Mouse (Mus musculus) gastrocnemius, postnatal 10 days (tissue): Measurements from ENCODE around the gene Trim29. TPM values are rescaled to one million over a fixed set of nuclear protein-coding genes. Genes with fewer than 3 reads are reported as not detected.

ENCODE experiments used
- DNase-seq: peaks from one replicate; pipeline ENCODE4 v3.0.0; 2021; ENCODE audit warnings: mixed read lengths
- total RNA-seq, 2 experiments: library from RNA; stranded (reverse); gene quantifications; 2 replicates each; pipeline ENCODE4 v1.2.3; 2021

Trim29 gene
- total RNA-seq, 2 experiments from 2014 or later, result 0.12 to 0.16 TPM

DNA sequence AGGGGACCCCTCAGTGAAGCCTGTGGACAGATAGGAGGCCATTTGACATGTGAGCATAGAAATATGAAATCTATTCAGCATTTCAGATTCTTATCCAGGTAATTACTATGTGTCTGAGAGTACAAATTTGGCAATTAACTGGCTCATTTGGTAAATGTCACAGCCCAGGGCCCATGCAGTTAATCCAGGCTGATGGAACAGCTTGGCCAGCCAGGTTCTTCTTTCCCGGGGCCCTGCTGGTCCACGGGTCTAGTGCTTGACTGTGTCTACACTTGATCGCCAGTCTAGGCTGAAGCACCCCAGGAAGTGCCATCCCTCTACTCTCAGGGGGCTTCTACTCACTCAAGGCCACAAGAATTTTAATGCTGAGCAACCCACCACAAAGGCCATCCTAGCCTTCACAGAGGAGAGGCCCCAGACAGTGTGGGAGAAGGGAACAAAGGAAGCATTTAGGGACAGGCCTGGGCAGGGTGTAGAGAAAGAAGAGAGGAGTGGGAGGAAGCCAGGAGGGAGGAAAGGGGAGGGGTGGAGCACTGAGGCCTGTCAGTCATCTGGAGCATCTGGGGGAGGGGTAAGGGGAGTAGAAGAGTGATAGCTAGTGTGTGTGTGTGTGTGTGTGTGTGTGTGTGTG is 4.8 kb downstream of the Trim29 start:
- DNase-seq, result no peak

DNA sequence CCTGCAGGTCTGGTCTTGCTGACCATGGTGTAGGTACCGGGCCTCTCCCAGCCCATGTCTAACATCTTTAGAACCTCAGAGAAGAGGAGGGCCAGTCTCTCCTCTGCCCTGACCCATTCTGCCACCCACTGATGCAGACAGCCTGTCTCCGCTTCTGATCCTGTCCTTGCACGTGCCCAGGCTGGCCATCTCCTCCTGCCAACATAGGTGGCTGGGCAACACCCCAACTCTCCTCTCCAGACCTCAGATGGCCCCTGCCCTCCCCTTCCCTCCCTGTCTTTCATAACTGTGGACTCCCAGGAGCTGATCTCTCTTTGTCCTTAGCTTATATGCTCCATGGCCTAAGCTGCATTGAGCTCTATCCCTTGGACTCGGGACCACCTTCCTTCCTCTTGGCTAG is 5.8 kb downstream of the Trim29 start:
- DNase-seq, result no peak

DNA sequence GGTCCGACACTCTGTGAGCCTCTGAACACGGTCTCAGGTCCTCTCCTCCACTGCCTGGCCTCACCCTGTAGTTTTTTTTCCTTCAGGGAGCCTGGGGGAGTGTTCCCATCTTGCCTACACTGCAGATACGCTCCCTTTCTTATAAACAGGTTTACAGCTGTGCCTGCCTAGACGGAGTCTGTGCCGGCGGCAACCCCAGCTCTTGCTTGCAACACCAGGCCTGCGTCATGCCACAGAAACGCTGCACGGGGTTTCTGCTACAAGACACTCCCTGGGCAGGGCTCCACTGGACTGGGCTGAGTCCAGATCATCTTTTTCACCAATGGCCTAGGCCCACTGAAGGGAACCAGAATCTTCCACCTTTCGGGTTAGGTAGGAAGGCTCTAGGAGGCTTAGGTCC is 8.0 kb downstream of the Trim29 start:
- DNase-seq, result no peak

DNA sequence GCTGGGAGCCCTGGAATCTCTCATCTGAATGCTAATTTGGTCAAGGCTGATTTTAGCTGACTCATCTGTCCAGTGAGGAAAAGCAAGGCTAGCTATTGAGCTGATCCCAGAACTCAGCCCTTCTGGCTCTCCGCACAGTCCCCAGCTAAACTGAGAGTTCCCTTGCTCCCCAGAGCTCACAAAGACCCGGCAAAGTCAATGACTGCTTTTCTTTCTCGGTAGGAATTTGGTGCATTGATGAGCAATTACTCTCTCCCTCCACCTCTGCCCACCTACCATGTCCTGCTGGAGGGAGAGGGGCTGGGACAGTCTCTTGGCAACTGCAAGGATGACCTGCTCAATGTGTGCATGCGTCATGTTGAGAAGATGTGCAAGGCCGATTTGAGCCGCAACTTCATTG is 11.3 kb downstream of the Trim29 start:
- DNase-seq, result no peak

DNA sequence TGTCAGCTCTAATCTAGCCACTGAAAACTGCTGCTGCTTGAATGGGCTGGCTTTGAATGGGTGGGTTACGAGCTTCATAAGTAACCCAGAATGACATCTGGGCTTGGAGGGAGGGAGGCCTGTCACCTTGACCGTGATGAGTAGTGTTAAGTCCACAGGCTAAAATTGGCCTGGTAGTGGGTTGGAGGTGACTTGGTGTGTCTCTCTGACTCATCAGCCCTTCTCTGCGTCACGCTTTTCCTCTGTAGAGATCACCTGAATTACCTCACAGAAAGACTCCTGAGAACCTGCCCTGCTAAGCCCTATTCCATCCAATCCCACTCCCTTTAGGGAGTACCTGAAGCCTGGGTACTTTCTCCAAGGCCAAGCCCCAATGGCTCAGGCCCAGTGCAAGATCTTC is 12.0 kb downstream of the Trim29 start:
- DNase-seq, result no peak

DNA sequence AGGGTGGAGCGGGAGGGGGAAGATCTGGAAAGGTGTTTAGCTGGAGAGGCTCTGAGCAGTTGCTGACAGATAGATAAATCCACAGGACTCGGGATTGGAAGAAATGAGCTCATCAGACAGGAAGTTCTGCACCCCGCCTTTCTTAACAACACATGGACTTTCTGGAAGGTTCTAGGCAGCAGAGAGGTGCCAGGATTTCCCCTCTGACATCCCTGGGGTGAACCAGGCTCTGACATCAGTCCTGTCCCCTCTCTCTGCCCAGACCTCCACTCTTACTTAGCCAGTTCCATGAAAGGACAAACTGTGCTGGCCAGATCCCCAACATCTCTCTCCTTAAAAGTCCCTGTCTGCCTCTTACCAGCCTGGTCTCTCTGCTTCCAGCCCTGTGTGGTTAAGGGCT is 14.8 kb downstream of the Trim29 start:
- no peak for DNase-seq

DNA sequence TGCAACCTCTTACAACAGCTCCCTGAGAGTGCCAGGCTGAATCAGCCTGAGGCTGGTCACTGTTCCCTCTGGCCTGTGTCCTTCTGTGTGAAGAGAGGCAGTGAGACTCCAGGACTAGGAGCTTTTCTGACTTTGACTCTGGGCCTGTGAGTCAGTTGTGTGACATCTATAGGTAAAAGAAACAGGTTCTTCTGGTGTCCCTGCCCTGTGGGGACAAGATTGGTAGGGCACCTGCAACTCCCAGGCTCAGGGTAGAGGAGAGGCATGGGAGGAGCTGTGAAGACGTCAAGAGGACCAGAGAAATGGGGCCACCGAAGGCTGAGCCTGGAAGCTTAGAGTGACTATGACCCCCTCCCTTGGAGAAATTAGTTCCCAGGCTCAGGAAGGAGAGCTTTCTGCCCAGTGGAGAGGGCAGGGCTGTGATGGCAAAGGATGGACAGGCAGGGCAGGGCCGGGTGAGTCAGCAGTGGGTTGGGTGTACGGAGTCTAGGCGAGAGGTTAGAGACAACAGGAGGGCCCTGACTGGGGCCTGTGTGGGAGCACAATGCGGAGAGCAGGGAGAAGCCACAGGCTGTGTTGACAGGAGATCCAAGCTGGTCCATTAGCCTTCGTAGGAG is 15.5 kb downstream of the Trim29 start:
- DNase-seq, result no peak

DNA sequence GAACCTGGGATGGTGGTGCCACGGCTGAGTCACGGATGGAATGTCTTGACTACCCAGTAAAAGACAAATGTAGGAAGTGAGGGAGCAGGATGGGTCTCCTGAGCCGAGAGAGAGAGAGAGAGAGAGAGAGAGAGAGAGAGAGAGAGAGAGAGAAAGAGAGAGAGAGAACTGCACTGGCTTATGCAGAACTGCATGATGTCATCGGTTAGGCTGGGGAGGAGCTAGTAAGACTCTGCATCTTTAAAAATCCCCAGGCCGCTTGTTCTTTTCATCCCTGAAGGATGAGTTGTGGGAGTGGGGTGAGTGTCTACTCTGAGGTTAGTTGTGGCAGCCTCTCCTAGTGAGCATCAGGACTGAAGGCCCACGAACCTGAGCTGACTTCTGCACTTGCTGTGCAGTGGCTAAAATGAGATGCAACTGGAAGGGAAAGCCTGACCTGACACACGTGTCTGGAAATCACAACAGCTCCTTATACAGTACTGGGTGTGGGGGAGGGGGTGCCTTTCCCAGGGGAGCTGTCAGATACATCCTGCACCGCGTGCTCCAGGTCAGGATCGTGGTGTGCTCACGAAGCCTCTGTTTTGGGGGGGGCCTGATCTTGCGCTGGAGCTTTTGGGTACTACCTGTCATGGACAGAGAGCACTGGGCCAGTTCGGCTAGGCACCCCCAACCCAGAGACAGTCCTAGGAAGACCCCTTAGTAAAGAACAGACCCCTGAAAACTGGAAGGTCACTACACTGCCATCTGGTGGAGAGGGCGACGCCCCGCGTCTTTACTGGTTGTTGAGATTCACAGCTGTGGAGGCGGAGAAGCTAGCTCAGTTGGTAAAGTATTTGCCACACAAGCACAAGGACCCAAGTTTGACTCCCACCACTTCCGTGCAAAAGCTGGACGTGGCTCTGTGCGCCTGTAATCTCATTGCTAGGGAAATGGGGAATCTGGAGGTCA is 16.8 kb downstream of the Trim29 start:
- no peak for DNase-seq

DNA sequence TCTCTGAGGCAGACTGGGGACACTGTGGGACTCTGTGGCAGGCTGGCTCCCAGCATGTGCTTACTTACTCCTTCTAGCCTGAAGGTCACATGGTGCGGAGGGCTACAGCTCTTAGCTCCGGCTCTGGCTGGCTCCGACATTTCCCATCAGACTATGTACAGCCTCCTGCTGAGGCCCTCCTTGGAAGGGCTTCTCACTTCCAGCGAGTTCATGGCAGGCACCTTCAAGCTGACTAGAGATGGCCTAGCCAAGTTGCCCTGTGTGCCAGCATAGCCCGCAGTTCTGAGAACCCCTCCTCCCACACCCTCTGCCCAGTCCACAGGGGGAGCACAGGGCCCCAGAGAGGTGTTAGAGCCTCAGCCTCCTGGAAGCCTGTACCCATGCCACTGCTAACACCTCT is 19.8 kb downstream of the Trim29 start:
- no peak for DNase-seq

DNA sequence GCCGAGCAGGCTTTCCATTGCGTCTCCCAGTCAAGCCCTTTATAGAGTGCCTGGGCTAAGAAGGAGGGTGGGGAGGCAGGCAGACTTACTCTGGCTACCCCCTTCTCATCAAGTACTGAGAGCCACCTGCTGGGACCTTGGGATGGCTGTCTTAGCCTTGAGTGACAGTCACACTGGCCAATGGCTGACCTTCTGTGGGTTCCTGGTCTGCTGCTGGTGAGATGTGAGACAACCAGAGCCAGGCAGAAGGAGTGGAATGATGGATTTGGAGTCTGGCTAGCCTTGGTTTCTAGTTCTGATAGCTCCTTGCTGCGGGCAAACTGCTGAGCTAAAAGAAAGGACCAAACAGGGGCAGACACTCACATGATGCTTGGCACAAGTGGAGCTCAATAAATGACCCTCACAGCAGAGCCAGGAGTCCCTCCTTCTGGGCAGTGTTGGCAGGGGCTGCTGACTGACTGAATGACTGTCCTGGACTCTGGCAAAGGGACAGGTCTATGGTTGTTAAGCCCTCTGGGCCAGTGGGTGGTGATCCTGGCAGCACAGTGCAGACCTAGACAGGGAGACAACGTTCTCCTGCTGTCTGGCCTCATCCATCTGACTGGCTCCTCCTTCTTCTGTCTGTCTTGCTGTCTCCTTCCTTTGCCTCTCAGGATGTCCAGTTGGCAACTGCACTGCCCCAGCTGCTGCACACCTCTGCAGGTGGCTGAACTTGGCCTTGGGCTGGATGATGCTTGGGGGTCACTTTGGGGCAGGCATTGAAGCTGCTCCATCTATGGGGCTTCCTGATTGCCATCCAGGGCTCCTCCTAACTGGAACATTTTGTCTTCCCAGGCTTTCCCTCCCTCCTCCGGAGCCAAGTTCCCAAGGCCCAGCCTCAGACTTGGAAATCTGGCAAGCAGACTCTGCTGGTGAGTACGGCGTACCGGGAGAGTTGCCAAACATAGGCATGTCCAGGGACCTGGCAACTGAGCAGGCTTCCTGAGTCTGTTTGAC is 21.1 kb downstream of the Trim29 start:
- peak; percentile 42 for DNase-seq

DNA sequence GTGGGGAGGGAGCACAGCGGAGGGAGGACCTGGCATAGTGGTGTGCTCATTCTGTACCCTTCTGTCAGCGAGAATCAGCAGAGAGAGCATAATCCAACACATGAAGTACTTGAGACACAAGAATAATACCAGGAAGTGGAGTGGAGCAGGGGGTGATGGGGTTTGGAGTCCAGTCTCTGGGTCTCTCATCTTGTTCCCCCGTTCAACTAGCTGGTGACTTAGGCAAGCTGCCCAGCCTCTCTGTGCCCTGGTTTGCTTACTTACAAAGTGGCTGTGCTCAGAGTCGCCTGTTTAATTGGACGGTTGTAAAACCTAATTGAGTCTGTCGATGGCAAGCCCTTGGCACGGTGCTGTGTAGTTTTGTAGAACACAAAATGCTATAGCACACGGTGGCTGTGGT is 23.8 kb downstream of the Trim29 start:
- no peak for DNase-seq

DNA sequence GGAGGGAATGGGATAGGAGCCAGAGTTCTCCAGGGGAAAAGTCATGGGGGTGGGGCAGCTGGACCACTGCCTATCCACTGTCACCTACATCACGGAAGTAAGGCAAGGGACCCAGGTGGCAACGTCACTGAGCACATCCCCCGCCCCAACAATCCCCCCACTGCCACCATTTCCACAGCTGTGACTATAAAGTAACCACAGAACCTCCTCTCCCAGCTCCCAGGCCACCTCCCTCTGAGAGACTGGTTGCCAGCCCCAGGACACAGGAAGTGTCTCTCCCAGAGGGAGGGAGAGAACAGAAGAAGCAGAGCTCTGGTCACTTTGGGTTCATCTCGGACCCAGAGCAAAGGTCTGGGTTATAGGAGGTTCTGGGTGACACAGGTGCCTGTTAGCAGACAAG is 27.0 kb downstream of the Trim29 start:
- no peak for DNase-seq

DNA sequence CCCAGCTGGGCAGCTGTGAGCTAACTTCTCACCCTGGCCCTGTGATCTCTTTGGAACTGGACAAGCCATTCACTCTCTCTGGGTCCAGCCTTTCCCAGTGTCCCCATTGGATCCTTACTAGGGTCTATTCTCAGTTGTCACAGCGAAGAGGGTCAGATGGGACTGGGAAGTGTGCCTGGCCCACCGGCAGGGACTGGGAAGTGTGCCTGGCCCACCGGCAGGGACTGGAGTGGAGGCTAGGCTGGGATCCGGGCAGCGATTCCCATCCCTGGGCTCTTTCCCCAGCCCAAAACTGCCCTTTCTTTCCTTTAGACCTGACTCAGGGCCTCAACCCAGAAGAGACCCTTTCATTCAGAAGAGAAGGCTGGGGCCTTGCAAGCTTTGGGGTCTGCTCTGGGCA is 27.4 kb downstream of the Trim29 start:
- no peak for DNase-seq

DNA sequence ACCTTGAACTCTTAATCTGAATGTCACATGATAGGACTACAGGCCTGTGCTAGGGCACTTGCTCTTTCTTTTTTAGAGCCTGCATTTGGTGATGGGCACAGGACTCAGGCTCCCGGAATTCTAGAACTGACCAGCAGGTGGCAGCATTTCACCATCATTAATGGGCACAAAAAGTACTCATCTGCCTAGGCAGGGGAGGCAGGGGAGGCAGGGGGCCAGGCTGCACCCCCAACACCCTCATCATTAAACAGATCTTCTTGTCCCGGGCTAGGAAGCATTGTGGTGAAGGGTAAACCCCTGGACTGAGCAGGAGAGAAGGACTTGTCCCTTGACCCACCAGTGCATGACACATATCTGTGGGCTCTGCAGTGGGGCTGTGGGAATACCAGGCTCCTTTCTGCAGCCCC is 29.0 kb downstream of the Trim29 start:
- DNase-seq, result peak; percentile 79

DNA sequence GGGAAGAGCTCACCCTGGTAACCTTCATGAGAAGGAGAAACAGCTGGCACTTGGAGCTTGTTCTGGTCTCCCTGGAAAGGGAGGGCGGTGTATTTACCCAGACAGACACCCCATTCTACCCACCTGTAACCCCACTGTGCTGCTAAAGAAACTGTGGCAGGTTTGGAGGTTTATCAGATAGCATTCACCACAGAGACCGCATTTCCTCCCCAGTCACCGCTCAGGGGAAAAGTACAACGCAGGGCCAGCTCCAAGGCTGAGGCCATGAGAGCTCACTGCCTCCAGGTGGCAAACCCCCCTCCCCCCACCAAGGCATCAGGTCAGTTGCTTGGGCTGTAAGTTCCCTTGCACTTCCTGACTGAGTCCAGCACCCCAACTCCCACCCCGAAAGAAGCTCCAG is 39.4 kb downstream of the Trim29 start:
- DNase-seq, result no peak

DNA sequence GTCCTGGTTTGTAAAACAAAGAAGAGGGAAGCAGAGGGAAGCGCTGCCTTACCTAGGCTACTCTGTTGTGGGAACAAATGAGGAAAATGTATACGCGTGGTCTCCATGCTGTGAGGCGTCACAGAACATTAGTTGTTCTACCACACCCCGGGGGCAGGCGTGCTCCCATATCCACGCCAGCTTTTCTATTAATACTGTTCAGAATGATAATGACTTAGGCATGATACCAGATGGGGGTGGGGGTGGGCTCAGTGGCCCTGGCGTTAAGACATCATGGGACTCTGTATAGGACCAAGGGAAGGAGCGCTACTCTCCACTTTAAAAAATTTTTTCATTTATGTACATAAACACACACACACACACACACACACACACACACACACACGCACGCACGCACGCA is 40.4 kb downstream of the Trim29 start:
- no peak for DNase-seq

DNA sequence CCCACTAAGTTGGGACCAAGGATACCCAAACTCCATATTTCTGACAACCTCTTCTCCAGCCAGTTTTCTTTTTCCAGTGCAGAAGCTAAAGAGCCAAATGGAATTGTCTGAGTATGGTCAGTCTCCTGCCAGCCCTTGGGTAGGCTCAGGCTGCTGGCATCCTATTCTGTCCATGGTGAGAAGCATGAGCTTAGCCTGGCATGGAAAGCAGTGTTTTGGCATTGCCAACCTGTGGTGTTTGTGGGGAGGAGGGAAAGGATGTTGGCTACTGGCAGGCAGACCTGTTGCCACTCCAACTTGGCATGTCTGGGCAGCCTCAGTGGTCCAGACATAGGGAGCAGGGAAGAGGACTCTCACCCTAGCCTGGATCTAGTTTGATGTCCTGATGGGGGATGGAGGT is 46.4 kb downstream of the Trim29 start:
- DNase-seq, result no peak

DNA sequence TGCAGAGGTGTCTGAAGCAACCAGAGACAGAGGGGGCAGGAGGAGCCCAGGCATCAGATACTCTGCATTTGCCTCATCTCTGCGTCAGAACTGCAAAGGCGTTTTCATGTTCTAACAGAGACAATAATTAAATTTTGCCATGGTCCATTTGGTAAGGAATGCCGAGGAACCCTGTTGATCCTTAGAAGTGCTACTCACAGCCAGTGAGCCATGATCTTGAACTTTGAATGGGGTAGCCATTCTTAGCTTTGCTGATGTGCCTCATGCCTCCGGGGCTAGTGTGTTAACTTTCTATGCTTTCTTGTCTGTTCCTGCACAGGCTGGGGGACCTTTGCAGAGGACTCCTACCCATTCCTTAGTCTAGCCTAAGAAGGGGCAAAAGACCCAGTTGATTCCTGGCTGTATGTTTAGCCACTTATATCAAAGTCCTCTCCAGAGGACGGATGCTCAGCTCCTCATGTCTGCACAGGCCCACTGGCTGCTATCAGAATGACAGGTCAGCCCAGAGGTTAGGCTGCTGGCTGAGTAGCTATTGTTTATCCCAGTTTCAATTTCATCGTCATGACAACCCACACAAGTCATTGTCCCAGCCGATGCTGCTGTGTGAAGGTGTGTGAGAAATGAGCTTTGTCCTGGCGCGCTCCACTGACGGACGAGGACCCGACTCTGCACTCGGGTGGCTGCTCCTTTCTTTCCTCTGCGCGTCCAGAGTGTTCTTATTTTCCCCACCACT is 48.1 kb downstream of the Trim29 start:
- DNase-seq, result no peak

DNA sequence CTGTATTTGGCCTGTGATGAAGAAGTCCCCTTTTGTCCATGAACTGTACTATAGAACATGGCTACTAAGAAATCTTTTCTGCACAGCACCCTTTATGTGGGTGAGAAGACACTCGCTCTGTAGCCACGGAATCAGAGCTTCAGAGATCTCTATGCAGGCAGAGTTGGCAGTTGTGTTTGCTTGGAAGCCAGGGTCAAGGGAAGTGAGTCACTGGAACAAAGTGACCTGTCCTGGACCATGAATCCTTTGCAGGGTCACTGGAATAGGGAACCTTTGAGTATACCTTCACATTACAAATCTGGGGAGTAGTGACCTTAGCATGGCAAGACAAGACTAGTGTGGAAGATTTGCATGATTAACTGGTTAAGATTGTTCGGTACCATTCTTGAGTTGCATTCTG is 58.1 kb downstream of the Trim29 start:
- no peak for DNase-seq

DNA sequence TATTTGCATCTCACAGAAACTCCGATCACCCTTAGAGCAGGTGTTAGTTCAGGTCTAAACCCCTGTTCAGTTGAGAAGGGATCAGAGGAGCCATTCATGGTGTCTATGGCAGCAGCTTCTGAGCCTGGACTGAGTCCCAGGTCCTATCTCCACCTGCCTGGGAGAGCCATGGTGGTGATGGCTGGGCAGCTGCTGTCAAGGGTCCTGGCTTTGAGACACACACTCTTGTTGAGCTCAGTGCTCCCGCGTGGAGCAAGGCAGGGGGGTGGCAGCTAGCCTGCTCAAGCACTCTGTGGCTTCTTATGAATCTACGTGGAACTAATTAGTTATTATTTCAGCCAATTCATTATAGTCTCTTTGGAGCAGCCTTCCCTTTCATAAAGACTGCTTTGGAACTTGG is 73.2 kb downstream of the Trim29 start:
- no peak for DNase-seq

DNA sequence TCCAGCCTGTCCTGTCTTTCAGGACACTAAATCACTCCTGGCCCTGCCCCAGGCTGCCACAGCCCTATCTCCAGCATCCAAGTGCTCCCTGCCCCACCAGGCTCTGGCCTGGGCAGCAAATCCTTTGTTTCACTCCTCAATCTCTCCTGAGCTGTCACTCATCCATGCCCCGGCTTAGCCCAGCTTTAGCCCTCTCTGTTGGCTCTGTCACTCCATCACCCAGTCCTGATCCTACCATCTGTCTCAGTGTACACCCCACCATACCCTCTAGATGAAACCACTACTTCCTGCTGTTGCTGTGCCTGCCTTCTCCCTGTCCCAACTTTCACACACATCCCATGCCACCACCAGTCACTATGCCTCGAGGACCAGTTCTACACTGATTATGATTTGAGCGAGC is 73.8 kb downstream of the Trim29 start:
- no peak for DNase-seq
